Mouse (Mus musculus) forebrain, postnatal 0 days (tissue): ENCODE data around the gene Mad1l1. TPM values are rescaled to one million over a fixed set of nuclear protein-coding genes. Genes with fewer than 3 reads are reported as not detected.

Experiments used
- ATAC-seq: fragments of 200-750 bp; cut with Nextera tagmentation; 2 replicates; pipeline ENCODE4 v1.8.0; 2017; ENCODE audit warnings: mild to moderate bottlenecking, moderate library complexity
- DNase-seq: peaks from one replicate; pipeline ENCODE4 v3.0.0-alpha.2; 2015
- H3K27ac ChIP-seq: fragments of 300-500 bp; sonication (generic); 2 replicates; pipeline ENCODE4 v1.5.1; 2014; ENCODE audit warnings: low read depth, mild to moderate bottlenecking, antibody characterized with exemption, low read length, moderate library complexity, mixed read lengths
- H3K27me3 ChIP-seq: fragments of 300-500 bp; sonication (generic); 2 replicates; pipeline ENCODE4 v1.6.1; 2014; ENCODE audit warnings: mild to moderate bottlenecking, low read length, mixed read lengths; ENCODE audit not compliant: insufficient read depth
- H3K36me3 ChIP-seq: fragments of 300-500 bp; sonication (generic); 2 replicates; pipeline ENCODE4 v1.6.1; 2014; ENCODE audit warnings: mild to moderate bottlenecking, moderate library complexity; ENCODE audit not compliant: insufficient read depth
- H3K4me1 ChIP-seq: fragments of 300-500 bp; sonication (generic); 2 replicates; pipeline ENCODE4 v1.6.1; 2014; ENCODE audit warnings: antibody characterized with exemption; ENCODE audit not compliant: insufficient read depth
- H3K4me2 ChIP-seq: fragments of 300-500 bp; sonication (generic); 2 replicates; pipeline ENCODE4 v1.6.1; 2014; ENCODE audit warnings: low read depth, mild to moderate bottlenecking, moderate library complexity
- H3K4me3 ChIP-seq: fragments of 300-500 bp; sonication (generic); 2 replicates; pipeline ENCODE4 v1.5.1; 2014; ENCODE audit warnings: low read depth, low read length, mixed read lengths
- H3K9ac ChIP-seq: fragments of 300-500 bp; sonication (generic); 2 replicates; pipeline ENCODE4 v1.6.1; 2014; ENCODE audit warnings: mild to moderate bottlenecking
- H3K9me3 ChIP-seq: fragments of 300-500 bp; sonication (generic); 2 replicates; pipeline ENCODE4 v1.6.1; 2016; ENCODE audit warnings: low read length
- CTCF ChIP-seq: sonication (generic); IDR thresholded peaks from 2 replicates; pipeline ENCODE4 v1.5.1; 2016; ENCODE audit warnings: antibody characterized with exemption, control low read depth, low read depth
- WGBS: fragments of 180-500 bp; shearing (Covaris S2); extraction: QIAGEN DNeasy Blood & Tissue Kit; methylation state at CpG from one replicate; pipeline ENCODE4 v1.1.7; 2014; 5-methylcytosine and 5-hydroxymethylcytosine counted together
- polyA plus RNA-seq: library from polyadenylated mRNA; unstranded; fragments of >200 nt; fragmentation: Nextera tagmentation; extraction: Ambion mirVana; gene quantifications from 2 replicates; pipeline ENCODE4 v1.2.1, GENCODE M21; 2015
- total RNA-seq: library from RNA; depleted of rRNA; stranded (reverse); fragments of >200 nt; gene quantifications from 2 replicates; pipeline ENCODE4 v1.2.3, GENCODE M21; 2014

Gene Mad1l1
- total and polyA plus RNA-seq, 2 experiments from 2014 or later, result 21.3 to 29.5 TPM

DNA sequence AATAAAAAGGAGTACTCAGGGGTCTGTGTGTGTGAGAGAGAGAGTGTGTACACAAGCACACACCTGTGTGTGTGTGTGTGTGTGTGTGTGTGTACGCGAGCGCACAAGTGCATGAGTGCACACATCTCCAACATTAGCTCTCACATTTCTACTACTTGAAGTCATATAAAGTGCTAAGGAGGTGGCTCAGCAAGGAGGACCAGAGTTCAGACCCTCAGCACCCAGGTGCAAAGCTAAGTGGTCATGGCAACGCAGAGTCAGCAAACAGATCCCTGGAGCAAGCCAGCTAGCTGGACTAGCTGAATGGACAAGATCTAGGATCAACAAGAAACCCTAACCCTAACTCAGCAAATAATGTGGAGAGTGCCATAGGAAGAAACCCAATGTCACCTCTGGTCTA, 139.0 kb downstream of the Mad1l1 start:
- TF ChIP-seq CTCF, result no peak
- 98% methylated on average over 4 of the region's 4 CpGs for WGBS
- H3K4me2 ChIP-seq, result no peak overlapping the region
- H3K27me3 ChIP-seq, result no peaks in the 10 kb centered on the region
- H3K4me1 ChIP-seq, result peaks cover 6% of the 10 kb centered on the region; the same call in 1 of the 2 replicates
- no peaks in the 10 kb centered on the region for H3K9me3 ChIP-seq
- DNase-seq (no peak), ATAC-seq (no peak)
- no peaks in the 10 kb centered on the region for H3K36me3 ChIP-seq
- no peak overlapping the region for H3K27ac ChIP-seq
- no peak overlapping the region for H3K4me3 ChIP-seq
- H3K9ac ChIP-seq, result no peak overlapping the region

DNA sequence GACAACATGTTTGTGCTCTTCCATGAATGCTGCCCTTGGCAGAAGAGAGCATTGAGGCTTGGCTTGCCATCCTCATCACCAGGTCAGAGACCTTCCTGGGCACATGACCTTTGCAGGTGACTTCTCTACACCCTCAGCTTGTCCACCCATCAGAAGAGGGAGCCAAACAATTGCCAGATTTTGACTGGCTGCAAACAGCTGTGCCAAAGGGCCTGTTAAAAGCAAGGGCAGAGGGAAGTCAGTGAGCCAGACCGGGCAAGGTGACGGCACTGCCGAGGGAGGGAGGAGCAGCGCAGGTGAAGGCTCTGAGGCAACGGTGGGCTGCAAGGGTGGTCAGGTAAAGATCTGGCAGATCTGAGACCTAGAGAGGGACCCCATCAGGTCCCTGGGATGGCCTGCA, 141.3 kb downstream of the Mad1l1 start:
- TF ChIP-seq CTCF, result no peak
- WGBS, result 98% methylated on average over 5 of the region's 5 CpGs
- H3K9ac ChIP-seq, result no peak overlapping the region
- H3K9me3 ChIP-seq, result no peaks in the 10 kb centered on the region
- no peak overlapping the region for H3K27ac ChIP-seq
- H3K4me1 ChIP-seq, result peaks cover 6% of the 10 kb centered on the region; the same call in 1 of the 2 replicates
- DNase-seq, result no peak
- H3K4me2 ChIP-seq, result no peak overlapping the region
- H3K4me3 ChIP-seq, result no peak overlapping the region
- ATAC-seq, result no peak
- no peaks in the 10 kb centered on the region for H3K36me3 ChIP-seq
- H3K27me3 ChIP-seq, result no peaks in the 10 kb centered on the region

DNA sequence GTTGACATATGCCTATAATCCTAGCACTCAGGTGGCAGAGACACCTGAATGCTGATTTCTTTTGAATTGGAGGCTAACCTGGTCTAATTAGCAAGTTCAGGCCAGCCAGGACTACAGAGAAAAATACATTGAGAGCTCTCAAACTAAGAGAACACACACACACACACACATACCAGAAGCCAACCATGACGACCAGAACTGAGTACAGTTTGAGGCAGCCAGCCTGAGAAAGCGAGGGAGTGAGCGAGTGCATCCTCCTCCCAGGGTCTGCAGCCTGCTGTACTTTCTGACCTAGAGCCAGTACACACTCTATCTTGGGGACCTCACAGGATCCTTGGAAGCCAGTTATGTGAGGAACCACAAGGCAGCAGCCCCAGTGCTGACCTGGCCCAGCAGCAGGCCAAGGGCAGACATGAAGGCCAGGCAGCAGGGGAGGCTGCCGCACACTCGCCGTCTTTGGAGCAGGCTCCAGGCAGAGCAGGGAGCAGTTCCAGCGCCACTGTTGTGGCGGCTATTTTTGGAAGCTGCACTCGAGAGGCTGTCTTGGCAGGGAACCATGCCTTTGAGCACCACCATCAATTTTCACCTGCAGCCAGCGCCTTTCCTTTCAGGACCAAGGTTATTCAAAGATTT, 143.2 kb downstream of the Mad1l1 start:
- H3K4me1 ChIP-seq, result peaks cover 6% of the 10 kb centered on the region; the same call in 1 of the 2 replicates
- TF ChIP-seq CTCF, result no peak
- no peak overlapping the region for H3K27ac ChIP-seq
- no peaks in the 10 kb centered on the region for H3K36me3 ChIP-seq
- no peak overlapping the region for H3K4me2 ChIP-seq
- no peaks in the 10 kb centered on the region for H3K9me3 ChIP-seq
- no peak overlapping the region for H3K4me3 ChIP-seq
- no peak overlapping the region for H3K9ac ChIP-seq
- no peaks in the 10 kb centered on the region for H3K27me3 ChIP-seq
- DNase-seq, result peak; percentile 17
- ATAC-seq, result no peak
- 39% methylated on average over 10 of the region's 10 CpGs for WGBS

DNA sequence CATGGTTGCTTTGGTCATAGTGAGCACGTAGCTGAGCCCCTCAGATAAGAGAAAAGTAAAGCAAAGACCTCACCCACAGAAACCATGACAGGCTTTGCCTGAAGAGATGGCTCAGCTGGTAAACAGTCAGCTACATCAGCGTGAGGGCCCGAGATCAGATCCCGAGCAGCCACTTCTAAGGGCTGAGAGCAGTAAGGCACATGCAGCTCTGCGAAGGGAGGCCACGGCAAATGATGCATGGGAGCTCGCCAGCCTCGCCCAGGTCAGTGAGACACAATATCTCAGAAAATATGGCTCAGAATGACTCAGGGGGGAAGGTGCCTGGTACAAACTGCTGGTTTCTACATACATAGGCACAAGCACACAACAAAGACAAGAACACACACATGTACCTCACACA, 143.8 kb downstream of the Mad1l1 start:
- peaks cover 6% of the 10 kb centered on the region; the same call in 1 of the 2 replicates for H3K4me1 ChIP-seq
- H3K4me2 ChIP-seq, result no peak overlapping the region
- H3K27me3 ChIP-seq, result no peaks in the 10 kb centered on the region
- DNase-seq (no peak), ATAC-seq (no peak)
- H3K27ac ChIP-seq, result no peak overlapping the region
- H3K36me3 ChIP-seq, result no peaks in the 10 kb centered on the region
- no peak for TF ChIP-seq CTCF
- no peak overlapping the region for H3K9ac ChIP-seq
- H3K4me3 ChIP-seq, result no peak overlapping the region
- H3K9me3 ChIP-seq, result no peaks in the 10 kb centered on the region
- 81% methylated on average over 8 of the region's 8 CpGs for WGBS

DNA sequence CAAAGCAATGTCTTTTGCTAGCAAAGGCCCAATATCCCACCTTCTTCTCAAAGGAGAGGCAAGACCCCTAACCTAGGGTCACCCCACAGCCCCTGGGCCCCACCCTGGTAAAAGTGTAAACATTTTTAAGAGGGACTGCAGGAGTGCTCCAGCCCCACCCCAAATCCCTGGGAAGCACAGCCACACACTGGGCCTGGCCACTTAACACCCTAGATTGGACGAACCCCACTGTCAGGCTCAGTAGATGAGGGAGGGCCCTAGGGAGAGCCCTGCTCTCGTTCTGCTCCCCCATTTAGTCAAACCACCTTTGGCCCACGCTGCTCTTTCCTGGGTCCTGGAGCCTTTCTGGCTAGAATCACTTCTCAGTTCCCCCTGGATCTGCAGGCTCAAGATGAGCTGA, 145.0 kb downstream of the Mad1l1 start:
- no peak overlapping the region for H3K27ac ChIP-seq
- no peak overlapping the region for H3K4me3 ChIP-seq
- no peaks in the 10 kb centered on the region for H3K36me3 ChIP-seq
- no peak for DNase-seq
- no peak for TF ChIP-seq CTCF
- H3K27me3 ChIP-seq, result no peaks in the 10 kb centered on the region
- no peak overlapping the region for H3K4me2 ChIP-seq
- peaks cover 6% of the 10 kb centered on the region; the same call in 1 of the 2 replicates for H3K4me1 ChIP-seq
- H3K9me3 ChIP-seq, result no peaks in the 10 kb centered on the region
- no peak for ATAC-seq
- 77% methylated on average over 3 of the region's 3 CpGs for WGBS
- H3K9ac ChIP-seq, result no peak overlapping the region

DNA sequence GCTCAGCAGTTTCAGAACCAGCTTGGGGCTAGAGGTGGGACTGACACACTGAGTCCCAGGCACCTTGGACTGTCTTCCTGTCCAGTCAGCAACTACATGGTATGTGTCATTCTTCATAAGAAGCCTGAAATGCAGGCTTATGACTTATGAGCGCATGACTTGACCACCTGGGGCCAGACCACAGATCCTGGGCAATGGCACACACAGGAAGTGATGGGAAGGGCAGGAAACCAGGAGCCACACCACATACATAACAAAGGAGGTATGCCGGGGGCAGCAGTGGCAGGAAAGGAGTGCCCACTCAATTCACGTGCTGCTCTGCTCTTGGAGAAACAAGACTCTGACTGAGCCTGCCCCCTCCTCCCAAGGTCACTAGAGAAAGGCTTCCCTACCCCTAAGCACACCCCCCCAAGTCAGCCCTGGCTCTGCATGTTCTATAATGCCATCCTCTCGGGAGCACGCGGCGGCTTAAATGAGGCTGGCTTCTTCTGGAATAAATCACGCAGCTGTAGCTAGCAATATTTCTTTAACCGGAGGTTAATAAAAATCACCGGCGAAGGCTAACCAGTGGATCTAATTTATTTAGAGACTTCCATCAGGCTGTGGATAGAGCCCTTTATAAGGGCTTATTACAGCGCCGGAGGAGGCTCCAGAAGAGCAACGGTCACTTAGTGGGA, 146.4 kb downstream of the Mad1l1 start:
- no peaks in the 10 kb centered on the region for H3K27me3 ChIP-seq
- WGBS, result 76% methylated on average over 14 of the region's 14 CpGs
- no peak for ATAC-seq
- no peak for TF ChIP-seq CTCF
- no peaks in the 10 kb centered on the region for H3K36me3 ChIP-seq
- no peak overlapping the region for H3K4me2 ChIP-seq
- no peak overlapping the region for H3K4me3 ChIP-seq
- no peaks in the 10 kb centered on the region for H3K9me3 ChIP-seq
- no peak overlapping the region for H3K9ac ChIP-seq
- peaks cover 6% of the 10 kb centered on the region; the same call in 1 of the 2 replicates for H3K4me1 ChIP-seq
- DNase-seq, result no peak
- H3K27ac ChIP-seq, result no peak overlapping the region

DNA sequence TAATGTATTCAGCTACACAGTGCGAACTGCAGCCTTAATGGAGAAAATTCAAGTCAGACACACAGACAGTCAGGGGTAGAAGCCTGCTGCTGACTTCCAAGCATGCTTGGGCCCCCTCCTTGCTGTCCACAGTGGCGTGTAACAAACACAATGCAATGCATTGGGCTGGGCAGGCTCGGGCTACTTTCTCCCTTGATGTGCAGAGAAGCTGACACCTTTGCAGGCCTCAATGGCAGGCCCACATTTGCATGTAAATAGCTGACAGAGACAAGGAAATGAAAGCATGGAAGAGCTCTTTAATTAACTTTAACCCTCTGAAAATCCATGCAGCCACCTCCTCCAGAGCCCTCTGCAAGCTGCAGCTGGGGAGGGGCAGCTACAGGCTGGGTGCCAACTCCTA, 147.3 kb downstream of the Mad1l1 start:
- H3K27ac ChIP-seq, result no peak overlapping the region
- no peak overlapping the region for H3K4me3 ChIP-seq
- ATAC-seq (no peak), DNase-seq (no peak)
- no peaks in the 10 kb centered on the region for H3K27me3 ChIP-seq
- no peak for TF ChIP-seq CTCF
- H3K4me1 ChIP-seq, result peaks cover 6% of the 10 kb centered on the region; the same call in 1 of the 2 replicates
- WGBS, result 19% methylated on average over 3 of the region's 3 CpGs
- H3K9ac ChIP-seq, result no peak overlapping the region
- no peaks in the 10 kb centered on the region for H3K9me3 ChIP-seq
- no peak overlapping the region for H3K4me2 ChIP-seq
- H3K36me3 ChIP-seq, result no peaks in the 10 kb centered on the region
